Mouse (Mus musculus): Measurements from ENCODE around the gene Caln1. TPM values are rescaled to one million over a fixed set of nuclear protein-coding genes. Genes with fewer than 3 reads are reported as not detected.
"Not testable (repeated sequence)": the region's sequence is repeated elsewhere in the genome, so short reads cannot be mapped to it uniquely, and the experiment has no call there.

Gene Caln1
- polyA plus RNA-seq, 1 experiment = 0.01 TPM

DNA sequence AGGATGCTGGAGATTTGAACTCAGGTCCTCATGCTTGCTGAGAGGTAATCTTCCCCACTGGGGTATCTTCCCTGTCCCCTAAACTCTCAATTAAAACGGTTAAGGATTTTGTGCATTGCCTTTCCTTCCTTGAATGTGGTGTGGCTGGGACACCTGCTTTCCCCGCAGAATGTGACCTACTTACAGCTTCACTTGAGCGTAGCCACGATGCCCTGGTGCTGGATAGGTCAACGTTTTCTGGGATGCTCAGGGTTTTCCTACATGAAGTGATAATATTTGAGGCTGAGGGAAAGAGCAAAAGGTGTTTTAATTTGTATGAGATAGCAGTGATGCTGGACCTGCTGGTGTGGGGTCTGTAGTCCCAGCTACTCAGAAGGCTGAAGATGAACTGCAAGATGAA lies 135.6 kb downstream of the Caln1 start:
- no peak for DNase-seq (ENCODE audit: low read depth, low spot score)
- WGBS = 76% methylated on average over 5 of the region's 5 CpGs

DNA sequence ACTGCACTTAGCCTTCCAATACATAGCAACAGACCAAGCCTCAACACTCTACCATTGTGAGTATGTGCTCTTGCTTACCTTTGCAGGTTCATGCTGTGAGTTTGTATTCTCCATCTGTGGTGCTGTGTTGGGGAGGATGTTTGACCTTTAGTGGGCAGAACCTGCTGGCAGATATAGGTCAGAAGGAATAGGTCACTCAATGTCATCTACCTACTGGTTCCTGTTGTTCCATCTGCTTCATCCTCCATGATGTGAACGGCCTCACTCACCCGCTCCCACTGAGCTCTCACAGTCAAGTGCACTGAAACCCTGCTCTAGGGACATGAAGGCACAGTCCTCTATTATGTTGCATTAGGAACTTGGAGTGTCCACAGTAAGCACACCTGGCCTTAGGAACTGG lies 141.3 kb downstream of the Caln1 start:
- no peak for DNase-seq (ENCODE audit: low read depth, low spot score)
- 94% methylated on average over 2 of the region's 2 CpGs for WGBS

DNA sequence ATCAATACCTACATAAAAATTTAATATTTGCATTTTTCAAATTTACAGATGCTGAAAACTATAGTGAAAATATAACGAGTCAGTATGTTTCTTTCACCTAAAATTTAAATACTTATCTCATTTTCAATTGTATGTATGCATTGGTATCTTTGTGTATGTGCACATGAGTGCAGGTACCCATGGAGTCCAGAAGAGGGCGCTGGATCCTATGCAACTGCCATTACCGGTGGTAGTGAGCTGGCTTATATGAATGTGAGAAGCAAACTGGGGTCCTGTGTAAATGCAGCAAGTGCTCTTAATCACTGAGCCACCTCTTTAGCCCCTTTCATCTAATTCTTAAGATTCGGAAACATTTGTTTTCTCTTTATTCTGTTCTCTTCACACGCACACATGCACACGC lies 146.1 kb downstream of the Caln1 start:
- 79% methylated on average over 6 of the region's 6 CpGs for WGBS

DNA sequence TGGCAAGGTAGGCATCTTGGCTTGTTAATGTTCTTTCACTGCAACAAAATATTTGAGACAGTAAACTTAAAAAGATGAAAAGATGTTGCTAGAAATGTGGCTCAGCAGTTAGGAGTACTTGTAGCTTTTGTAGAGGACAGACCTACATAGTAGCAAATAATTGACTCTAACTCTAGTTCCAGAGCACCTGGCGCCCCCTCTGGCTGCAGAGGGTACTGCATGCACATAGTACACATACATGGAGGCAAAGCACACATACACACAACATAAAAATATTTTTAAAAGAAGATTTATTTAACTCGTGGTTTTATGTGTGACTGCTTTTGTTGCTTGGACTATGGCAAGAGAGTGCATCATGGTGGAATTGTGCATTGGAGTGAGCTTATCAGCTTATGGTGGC lies 151.3 kb downstream of the Caln1 start:
- no peak for DNase-seq (ENCODE audit: low read depth, low spot score)
- WGBS = 64% methylated on average over 2 of the region's 2 CpGs

More for the DNA sequence above, 146.1 kb downstream of the Caln1 start:
- DNase-seq (ENCODE audit: low read depth, low spot score) = no peak

DNA sequence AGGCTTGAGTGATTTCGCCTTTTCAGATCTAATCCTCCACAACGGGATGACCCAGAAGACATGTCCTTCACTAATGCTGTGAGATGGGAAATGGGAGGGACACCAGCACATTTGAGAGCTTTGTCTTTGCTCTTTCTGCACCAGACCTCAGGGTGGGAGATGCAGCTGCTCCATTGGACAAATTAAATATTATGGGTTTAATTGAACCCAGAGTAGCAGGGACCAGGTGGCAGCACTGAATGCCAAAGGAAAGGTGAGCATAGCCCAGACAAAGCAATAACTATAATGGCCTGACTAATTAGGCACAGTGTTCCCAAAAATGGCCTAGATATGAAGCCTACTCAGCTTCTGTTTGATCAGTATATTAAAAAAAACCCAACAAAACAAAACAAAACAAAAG lies 158.2 kb downstream of the Caln1 start:
- 86% methylated on average over 2 of the region's 2 CpGs for WGBS
- DNase-seq (ENCODE audit: low read depth, low spot score) = no peak

DNA sequence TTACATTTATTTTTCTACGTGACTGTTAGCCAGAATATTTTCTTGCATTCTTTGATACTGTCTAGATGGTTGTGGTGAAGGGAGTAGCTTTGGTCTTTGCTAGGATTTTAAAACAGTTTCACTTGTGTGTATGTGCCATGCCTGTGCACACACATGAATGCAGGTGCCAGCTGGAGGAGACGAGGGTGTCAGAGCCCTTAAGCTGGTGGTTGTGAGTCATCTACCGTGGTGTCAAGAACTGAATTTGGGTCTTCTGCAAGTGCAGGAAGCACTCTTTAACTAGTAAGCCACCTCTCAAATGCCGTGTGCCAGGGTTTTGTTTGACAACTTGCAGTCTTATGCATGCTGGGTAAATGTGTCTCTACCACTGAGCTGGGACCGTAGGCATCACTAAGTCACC lies 178.2 kb downstream of the Caln1 start:
- WGBS = 78% methylated on average over 5 of the region's 5 CpGs
- no peak for DNase-seq (ENCODE audit: low read depth, low spot score)

DNA sequence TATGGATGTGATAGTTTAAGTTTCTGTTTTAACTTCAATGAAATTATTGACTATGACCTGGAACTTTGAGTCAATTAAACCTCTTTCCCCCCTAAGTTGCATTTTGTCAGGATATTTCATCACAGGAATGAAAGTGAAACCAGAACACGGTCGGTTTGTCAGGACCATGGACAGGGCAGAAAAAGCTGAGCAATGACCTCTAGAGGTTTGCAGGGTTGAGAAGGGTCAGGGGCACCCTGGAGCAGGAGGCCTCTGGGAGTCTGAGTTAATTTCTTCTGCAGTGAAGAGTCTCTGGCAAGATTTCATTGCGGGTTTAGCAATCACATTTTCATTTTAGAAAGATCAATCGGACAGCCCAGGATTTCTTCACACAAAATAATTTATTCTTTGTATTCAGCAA lies 184.7 kb downstream of the Caln1 start:
- 59% methylated on average over 4 of the region's 4 CpGs for WGBS
- no peak for DNase-seq (ENCODE audit: low read depth, low spot score)

DNA sequence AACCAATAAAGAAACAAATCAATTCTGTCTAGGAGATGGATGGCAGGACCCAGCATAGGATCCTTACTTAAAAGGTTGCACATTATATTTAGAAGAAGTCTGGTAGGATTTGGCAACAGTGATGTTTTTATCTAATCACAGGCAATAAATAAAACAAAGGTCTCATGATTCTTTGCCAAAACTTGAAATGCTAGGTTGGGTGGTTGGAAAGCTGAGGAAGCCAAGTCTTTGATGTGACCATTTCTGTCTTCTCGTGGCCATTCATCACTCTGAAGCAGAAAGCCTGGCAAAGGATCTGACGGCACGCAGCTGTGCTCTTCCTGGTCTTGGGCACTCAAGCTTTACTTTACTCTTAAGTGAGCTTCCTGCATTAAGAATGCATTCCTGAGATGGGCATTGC lies 193.9 kb downstream of the Caln1 start:
- 77% methylated on average over 3 of the region's 3 CpGs for WGBS

DNA sequence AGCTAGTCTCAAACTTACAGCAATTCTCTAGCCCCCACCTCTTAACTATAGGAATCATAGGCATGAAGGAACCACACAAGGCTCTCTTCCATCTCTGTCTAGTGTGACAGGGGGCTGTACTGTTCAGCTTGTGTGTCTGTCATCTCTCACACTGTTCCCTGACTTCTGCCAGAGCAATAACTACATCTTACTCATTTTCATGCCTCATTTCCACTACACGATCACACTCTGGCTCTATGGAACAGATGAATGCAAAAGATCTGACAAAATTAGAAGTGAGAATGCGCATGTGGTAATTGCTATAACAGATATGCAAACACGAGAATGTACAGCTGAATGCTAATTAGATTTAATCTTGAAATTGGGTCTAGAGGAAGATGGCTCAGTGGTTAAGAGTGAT lies 196.7 kb downstream of the Caln1 start:
- 92% methylated on average over 3 of the region's 3 CpGs for WGBS
- DNase-seq (ENCODE audit: low read depth, low spot score) = no peak

More for the DNA sequence above, 193.9 kb downstream of the Caln1 start:
- no peak for DNase-seq (ENCODE audit: low read depth, low spot score)

DNA sequence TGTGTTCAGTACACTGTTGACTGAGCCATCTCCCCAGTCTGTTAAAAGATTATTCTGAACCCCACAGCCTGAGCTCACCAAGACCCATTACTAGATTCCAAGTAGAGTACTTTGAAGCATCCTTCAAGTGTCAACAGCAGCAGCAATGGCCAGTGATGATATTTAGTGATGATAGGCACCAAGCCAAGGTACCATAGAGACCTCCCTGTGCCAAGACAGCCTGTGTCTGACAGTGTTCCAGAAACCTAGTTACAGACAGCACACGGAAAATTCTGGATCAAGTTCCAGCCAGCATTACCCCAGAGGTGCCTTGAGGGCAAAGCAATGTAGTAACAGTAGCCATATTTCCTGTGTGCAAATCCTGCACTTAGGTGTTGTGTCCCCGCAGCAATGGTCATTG lies 208.3 kb downstream of the Caln1 start:
- DNase-seq (ENCODE audit: low read depth, low spot score) = no peak
- WGBS = 80% methylated on average over 2 of the region's 2 CpGs

DNA sequence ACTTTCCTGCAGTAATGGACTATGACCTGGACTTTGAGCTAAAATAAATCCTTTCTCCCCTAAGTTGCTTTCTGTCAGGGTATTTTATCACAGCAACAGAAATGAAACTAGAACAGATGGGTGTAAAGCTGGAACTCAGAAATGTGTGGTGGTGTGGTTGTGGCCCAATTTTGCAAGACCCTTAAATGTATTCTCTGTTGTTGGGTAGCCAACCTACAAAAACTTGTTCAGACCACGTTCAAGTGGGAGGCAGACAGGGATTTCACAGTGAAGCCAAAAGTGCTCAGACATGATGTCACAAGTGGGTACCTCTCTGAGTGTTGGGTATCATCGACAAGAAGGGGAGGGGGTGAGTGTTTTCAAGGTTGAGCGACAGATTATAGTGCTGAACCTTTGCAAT lies 214.8 kb downstream of the Caln1 start:
- WGBS = 71% methylated on average over 3 of the region's 3 CpGs
- no peak for DNase-seq (ENCODE audit: low read depth, low spot score)

DNA sequence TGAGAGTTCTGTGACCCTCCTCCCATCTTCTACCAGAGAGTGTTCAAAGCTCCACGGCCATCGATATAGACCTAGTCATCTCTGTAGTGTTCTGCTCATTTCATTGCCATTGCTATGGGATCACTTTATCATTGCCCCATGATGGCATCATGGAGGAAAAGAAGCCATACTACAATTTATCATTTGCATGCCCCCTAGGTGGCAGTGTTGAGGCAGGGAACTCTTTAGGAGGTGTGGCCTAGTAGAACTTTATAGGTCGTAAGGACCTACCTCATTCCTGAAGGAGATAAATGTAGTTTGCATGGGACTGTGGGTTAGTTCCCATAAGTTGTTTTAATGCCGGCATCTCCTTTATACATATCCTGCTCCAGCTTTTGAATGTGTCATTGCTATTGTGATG lies 217.0 kb downstream of the Caln1 start:
- no peak for DNase-seq (ENCODE audit: low read depth, low spot score)
- 86% methylated on average over 4 of the region's 4 CpGs for WGBS

DNA sequence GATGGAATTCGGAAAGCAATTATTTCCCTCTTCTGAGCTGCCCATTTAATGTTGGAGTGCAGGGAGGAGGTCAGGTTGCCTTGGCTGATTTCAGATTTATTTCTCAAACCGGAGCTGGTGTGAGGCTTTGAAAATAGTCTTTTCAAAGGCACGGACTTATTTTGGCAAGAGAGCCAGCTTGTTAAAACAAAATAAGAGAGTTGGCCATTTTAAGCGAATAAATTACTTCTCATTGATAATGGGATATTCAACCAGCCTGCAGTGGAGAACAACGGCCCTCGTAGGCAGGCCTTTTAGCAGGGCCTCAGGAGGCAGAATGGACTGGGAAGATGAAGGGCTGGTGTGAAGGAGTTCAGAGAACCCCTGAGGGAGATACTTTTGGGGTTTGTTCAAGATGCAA lies 227.3 kb downstream of the Caln1 start:
- WGBS = 81% methylated on average over 6 of the region's 6 CpGs
- no peak for DNase-seq (ENCODE audit: low read depth, low spot score)

DNA sequence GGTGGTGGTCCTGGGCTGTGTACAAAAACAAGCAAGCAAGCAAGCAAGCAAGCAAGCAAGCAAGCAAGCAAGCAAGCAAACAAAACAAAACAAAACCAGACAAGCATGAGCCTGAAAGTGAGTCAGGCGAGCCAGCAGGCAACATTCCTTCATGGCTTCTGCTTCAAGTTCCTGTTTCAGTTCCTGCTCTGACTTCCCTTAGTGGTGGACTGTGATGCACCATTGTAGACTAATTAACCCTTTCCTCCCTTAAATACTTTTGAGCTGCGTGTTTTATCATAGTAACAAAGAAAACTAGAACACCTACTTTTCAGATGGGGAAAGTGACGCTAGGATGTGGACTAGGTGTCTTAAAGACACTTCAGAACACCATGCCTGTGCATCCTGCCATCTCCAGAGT lies 244.4 kb downstream of the Caln1 start:
- no peak for DNase-seq (ENCODE audit: low read depth, low spot score)
- 72% methylated on average over 3 of the region's 3 CpGs for WGBS

DNA sequence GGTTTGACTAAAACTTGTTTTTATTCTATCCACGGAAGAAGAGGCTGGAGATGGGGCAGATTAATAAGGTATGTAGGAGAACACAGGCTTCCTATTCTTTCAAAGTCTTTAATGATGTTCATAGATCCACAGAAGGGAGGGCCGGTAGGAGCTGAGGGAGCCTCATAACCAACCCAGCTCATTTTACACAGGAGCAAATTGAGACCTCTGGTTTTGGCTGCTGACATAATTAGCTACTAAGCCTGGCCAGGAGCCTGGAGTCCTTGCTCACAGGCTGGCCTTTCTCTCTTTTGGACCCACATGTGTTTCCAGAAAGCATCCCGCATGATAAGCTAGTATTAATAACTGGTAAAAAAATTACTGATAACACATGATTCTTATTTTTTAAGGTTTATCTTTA lies 245.0 kb downstream of the Caln1 start:
- 79% methylated on average over 3 of the region's 3 CpGs for WGBS

DNA sequence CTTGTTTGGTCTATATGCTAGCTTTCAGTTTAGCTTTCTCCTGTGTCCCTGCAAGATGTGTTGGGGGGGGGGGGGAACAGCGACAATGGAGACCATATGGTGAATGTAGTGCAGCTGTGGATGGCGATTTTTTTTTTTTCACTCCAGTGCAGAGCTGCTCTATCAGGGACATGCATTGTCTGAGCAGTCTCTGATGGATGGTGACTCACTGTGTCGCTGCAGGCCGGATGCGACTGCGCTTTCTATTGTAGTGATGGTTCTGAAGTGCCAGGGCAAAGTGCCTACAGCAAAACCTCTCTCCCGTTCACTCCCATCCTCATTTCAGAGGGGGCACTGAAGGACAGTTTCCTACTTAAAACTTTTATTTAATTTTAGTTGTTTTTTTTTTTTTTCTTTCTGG lies 250.8 kb downstream of the Caln1 start:
- DNase-seq (ENCODE audit: low read depth, low spot score) = no peak
- WGBS = 79% methylated on average over 7 of the region's 7 CpGs

More for the DNA sequence above, 245.0 kb downstream of the Caln1 start:
- no peak for DNase-seq (ENCODE audit: low read depth, low spot score)

DNA sequence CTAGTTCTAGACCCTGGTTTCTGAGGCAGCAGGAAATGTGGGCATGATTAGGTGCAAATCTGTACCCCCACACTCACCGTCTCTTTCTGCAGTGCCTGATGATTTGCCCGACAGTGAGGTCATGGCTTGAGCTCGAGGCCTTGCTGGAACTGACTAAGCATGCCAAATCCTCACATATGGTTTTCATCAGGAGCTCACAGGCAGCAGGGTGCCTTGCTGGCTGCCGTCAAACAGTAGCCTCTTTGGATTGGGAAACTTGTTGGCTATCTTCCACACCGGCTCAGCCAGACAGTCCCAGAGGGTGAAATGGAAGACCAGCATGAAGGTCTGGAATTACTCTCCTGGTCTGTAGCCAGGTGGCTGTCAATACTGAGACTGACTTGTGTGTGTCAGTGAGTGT lies 254.0 kb downstream of the Caln1 start:
- no peak for DNase-seq (ENCODE audit: low read depth, low spot score)
- WGBS = 59% methylated on average over 5 of the region's 5 CpGs

DNA sequence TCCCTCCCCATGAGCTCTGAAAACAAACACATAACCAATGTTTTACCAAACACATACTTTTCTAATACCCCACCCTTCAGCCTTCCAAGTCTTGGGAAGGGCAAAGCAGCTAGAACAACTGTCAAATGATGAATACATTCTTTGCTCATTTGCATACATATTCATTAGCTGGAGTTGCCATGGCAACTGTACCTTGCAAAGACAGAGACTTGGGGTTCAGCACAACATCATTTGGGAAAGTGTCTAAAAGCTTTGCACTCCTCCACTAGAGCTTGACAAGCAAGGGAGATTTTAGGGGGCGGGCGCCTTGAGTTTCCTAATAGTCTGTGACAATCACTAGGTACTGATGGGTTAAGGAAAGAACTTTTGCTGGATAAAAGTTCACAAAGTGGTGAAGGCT lies 258.5 kb downstream of the Caln1 start:
- 87% methylated on average over 2 of the region's 2 CpGs for WGBS

DNA sequence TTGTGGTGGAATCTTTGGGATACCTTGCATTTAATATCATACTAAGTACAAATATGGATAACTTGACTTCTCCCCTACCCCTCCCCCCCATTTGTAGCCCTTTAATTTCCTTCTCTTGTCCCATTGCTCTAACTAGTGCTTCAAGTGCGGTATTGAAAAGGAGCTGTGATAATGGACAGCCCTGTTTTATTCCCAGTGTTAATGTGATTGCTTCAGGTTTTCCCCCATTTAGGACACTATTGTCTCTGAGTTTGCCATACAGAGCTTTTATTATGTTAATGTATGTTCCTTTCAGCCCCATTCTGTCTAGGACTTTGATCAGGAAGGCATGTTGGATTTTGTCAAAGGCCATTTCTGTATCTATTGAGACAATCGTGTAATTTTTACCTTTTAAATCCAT lies 266.1 kb downstream of the Caln1 start:
- no peak for DNase-seq (ENCODE audit: low read depth, low spot score)
- 83% methylated on average over 2 of the region's 2 CpGs for WGBS

More for the DNA sequence above, 258.5 kb downstream of the Caln1 start:
- DNase-seq (ENCODE audit: low read depth, low spot score) = no peak

DNA sequence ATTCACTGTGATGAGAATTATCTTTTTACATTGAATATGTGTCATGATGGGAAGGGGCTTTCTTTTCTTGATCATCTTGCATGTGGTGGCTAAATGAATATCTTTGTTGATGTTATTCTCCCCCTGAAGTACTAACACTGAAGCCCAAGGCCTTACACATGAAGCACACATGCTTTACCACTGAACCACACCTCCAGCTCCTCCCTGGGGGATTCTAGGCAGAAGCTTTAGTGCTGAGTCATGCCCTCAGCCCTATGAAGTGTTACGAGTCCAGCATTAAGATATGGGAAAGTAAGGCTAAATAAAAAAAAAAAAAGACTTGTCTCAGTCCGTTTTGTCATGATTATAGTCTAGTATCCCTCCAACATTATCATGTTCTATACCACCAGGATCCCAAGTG lies 272.6 kb downstream of the Caln1 start:
- no peak for DNase-seq (ENCODE audit: low read depth, low spot score)
- WGBS = 61% methylated on average over 2 of the region's 2 CpGs

DNA sequence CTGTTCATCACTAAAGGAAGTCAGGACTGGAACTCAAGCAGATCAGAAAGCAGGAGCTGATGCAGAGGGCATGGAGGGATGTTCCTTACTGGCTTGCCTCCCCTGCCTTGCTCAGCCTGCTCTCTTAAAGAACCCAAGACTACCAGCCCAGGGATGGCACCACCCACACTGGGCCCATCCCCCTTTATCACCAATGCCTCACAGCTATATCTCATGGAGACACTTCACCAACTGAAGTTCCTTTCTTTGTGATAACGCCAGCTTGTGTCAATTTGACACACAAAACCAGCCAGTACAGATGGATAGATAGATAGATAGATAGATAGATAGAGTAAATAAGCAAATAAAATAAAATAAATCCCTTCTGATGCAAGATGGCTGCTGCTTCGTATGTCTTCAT lies 276.9 kb downstream of the Caln1 start:
- 63% methylated on average over 2 of the region's 2 CpGs for WGBS
- DNase-seq (ENCODE audit: low read depth, low spot score) = not testable (repeated sequence)

DNA sequence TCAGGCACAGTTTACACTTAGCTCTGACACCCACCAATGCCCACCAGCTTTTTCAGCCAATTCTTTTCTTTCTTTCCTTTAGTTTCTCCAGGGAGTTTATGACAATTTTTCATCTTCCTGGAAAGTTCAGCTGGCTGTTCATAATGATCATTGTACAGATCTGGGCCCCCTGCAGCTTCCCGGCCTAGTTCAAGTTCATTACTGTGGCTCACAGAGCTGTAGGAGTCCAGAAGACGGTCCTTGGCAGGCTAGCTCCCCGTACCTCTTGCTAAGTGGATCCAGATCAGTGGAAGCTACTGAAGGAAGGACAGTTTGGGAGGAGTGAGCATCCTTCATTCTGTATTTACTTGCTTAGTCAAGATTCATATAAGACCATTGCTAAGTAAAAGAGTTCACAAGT lies 288.9 kb downstream of the Caln1 start:
- no peak for DNase-seq (ENCODE audit: low read depth, low spot score)

DNA sequence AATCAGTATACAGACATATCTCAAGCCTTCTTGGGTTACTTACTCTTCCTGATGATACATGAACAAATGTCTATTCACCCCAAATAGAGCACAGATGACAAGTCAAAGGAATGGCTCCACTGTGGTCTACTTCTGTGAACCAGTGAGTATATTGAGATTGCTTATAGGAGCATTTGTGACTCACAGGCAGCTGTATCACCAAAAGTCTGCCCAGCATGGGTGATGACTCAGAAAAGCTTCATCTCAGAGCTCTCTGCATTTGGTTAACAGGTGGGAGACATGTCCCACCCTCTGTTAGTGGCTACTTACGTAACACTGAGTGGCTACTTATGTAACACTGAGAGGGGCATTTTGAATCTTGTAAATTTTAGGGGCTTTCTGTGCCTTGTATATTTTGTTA lies 296.8 kb downstream of the Caln1 start:
- 85% methylated on average over 1 of the region's 1 CpGs for WGBS
- DNase-seq (ENCODE audit: low read depth, low spot score) = no peak

More for the DNA sequence above, 288.9 kb downstream of the Caln1 start:
- WGBS = 66% methylated on average over 3 of the region's 3 CpGs

All from large intestine, adult 2 months (tissue).